Mouse (Mus musculus) hindbrain, postnatal 0 days (tissue): ENCODE data around the gene Slc22a20. TPM values are rescaled to one million over a fixed set of nuclear protein-coding genes. Genes with fewer than 3 reads are reported as not detected.

ENCODE experiments used
- ATAC-seq: fragments of 200-750 bp; cut with Nextera tagmentation; 2 replicates; pipeline ENCODE4 v1.8.0; 2017; ENCODE audit warnings: mild to moderate bottlenecking, moderate TSS enrichment, moderate library complexity
- DNase-seq: peaks from one replicate; pipeline ENCODE4 v3.0.0-alpha.2; 2015; ENCODE audit warnings: low spot score
- H3K27ac ChIP-seq: fragments of 300-500 bp; sonication (generic); 2 replicates; pipeline ENCODE4 v1.5.1; 2014; ENCODE audit warnings: mild to moderate bottlenecking
- H3K27me3 ChIP-seq: fragments of 300-500 bp; sonication (generic); 2 replicates; pipeline ENCODE4 v1.6.1; 2014; ENCODE audit warnings: low read length, mixed read lengths; ENCODE audit not compliant: insufficient read depth
- H3K36me3 ChIP-seq: fragments of 300-500 bp; sonication (generic); 2 replicates; pipeline ENCODE4 v1.6.1; 2014; ENCODE audit warnings: low read length, mixed read lengths; ENCODE audit not compliant: insufficient read depth
- H3K4me1 ChIP-seq: fragments of 300-500 bp; sonication (generic); 2 replicates; pipeline ENCODE4 v1.6.1; 2014; ENCODE audit warnings: antibody characterized with exemption, low read length, mixed read lengths; ENCODE audit not compliant: insufficient read depth
- H3K4me2 ChIP-seq: fragments of 300-500 bp; sonication (generic); 2 replicates; pipeline ENCODE4 v1.6.1; 2014; ENCODE audit warnings: low read depth, mild to moderate bottlenecking, low read length, moderate library complexity, mixed read lengths
- H3K4me3 ChIP-seq: fragments of 300-500 bp; sonication (generic); 2 replicates; pipeline ENCODE4 v1.5.1; 2014; ENCODE audit warnings: low read length
- H3K9ac ChIP-seq: fragments of 300-500 bp; sonication (generic); replicated peaks from 2 replicates; pipeline ENCODE4 v1.6.1; 2014; ENCODE audit warnings: mild to moderate bottlenecking, low read length, moderate library complexity, mixed read lengths
- H3K9me3 ChIP-seq: fragments of 300-500 bp; sonication (generic); 2 replicates; pipeline ENCODE4 v1.6.1; 2016; ENCODE audit warnings: low read length, mixed read lengths
- CTCF ChIP-seq: IDR thresholded peaks from 2 replicates; pipeline ENCODE4 v1.5.1; 2016; ENCODE audit warnings: antibody characterized with exemption, control low read depth, low read depth
- WGBS: fragments of 180-500 bp; shearing (Covaris S2); extraction: QIAGEN DNeasy Blood & Tissue Kit; methylation state at CpG from one replicate; pipeline ENCODE4 v1.1.7; 2014; 5-methylcytosine and 5-hydroxymethylcytosine counted together
- polyA plus RNA-seq: library from polyadenylated mRNA; unstranded; fragments of >200 nt; fragmentation: Nextera tagmentation; extraction: Ambion mirVana; gene quantifications from 2 replicates; pipeline ENCODE4 v1.2.1, GENCODE M21; 2015
- total RNA-seq: library from RNA; depleted of rRNA; stranded (reverse); fragments of >200 nt; gene quantifications from 2 replicates; pipeline ENCODE4 v1.2.3, GENCODE M21; 2014

The Slc22a20 gene
- total and polyA plus RNA-seq, 2 experiments from 2014 or later: not detected

DNA sequence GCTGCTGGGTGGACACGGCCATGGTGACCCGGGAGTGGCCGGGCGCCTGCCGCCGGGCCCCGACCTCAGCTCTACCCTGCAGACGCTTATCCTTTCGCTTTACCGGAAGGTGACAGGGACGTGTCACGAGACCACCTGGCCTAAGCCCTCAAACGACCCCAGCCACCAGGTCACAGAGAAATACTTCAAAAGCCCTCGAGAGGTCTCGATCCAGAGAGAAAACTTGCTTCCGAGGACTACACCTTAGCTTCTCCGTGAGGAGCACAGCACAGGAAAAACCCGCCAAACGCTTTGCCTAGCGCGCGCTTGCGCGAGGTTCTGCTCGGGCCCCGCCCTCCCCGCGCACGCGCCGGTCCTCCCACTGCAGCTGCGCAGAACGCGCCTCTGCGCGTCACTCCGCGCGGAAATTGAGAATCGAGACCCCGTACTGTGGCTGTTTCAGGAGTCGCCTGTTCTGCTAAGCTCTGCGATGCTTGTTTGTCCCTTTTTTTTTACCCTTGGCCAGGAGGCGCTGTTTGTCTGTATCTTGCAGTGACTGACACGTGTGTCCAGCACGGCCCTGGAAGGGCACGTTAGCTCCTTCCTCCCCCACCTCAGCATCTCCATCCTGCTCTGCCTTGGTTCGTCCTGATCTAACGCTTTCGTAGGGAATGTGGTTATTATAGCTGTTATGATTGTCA is 21.9 kb downstream of the Slc22a20 start, which contains the start of gene Pola2:
Pola2 (minus strand) TSS at position 320 of the 680 bp plus-strand sequence.
- peak within 1 kb of the TSS; percentile 60 for H3K9ac ChIP-seq
- ATAC-seq (peak; percentile 94), DNase-seq (peak; percentile 95)
- H3K4me2 ChIP-seq: peak within 1 kb of the TSS; percentile 94
- WGBS: under 1% methylated on average over 50 of the region's 50 CpGs
- TF ChIP-seq CTCF: peak; percentile 20; the same call in 1 of the 2 replicates
- no peaks in the 10 kb centered on the region for H3K27me3 ChIP-seq
- no peaks in the 10 kb centered on the region for H3K9me3 ChIP-seq
- H3K27ac ChIP-seq: peak within 1 kb of the TSS; percentile 56
- peaks cover 3% of the 10 kb centered on the region; the same call in 1 of the 2 replicates for H3K4me1 ChIP-seq
- H3K4me3 ChIP-seq: peak within 1 kb of the TSS; percentile 74
- no peaks in the 10 kb centered on the region for H3K36me3 ChIP-seq

DNA sequence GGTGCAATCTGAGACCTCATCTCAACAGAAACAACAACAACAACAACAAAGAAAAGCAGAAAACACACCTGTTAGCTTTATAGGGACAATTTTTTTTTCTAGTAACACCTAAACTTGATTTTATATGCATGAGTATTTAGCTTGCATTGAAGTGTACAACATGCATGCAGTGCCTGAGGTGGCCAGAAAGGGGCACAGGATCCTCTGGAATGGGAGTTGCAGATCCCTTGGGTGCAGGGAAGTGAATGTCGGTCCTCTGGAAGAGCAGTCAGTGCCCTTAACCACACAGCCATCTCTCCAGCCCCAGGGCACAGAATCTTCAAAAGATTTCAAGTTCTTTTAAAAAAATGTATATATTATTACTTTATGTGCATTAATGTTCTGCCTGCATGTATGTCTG is 23.3 kb downstream of the Slc22a20 start:
- H3K4me3 ChIP-seq: no peak overlapping the region
- 35% methylated on average over 1 of the region's 1 CpGs for WGBS
- H3K4me1 ChIP-seq: peaks cover 3% of the 10 kb centered on the region; the same call in 1 of the 2 replicates
- ATAC-seq (no peak), DNase-seq (no peak)
- no peak overlapping the region for H3K27ac ChIP-seq
- H3K9ac ChIP-seq: 0 out of 2 replicates have a peak overlapping the region, but pooled peaks have one; percentile 60
- TF ChIP-seq CTCF: peak; percentile 26; the same call in 1 of the 2 replicates
- H3K4me2 ChIP-seq: peak overlapping the region; percentile 94
- no peaks in the 10 kb centered on the region for H3K36me3 ChIP-seq
- H3K27me3 ChIP-seq: no peaks in the 10 kb centered on the region
- no peaks in the 10 kb centered on the region for H3K9me3 ChIP-seq

DNA sequence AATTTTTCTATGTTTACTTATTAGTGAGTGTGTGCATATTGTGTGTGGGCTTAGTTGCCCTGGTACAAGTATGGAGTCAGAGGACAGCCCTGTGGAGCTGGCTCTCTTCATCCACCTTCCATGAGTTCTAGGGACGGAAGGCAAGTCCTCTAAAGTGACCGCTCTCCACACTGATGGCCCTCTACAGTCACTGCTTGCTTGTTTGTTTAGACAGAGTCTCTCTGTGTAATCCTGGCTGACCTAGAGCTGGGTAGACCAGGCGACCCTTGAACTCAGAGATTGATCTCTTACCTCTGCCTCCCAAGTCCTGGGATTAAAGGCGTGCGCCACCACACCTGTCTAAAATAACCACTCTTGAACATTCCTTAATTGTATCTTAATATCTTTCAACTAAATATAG is 28.6 kb downstream of the Slc22a20 start:
- H3K36me3 ChIP-seq: no peaks in the 10 kb centered on the region
- DNase-seq (no peak), ATAC-seq (no peak)
- no peak overlapping the region for H3K27ac ChIP-seq
- H3K4me3 ChIP-seq: no peak overlapping the region
- TF ChIP-seq CTCF: no peak
- H3K9me3 ChIP-seq: no peaks in the 10 kb centered on the region
- WGBS: 92% methylated on average over 5 of the region's 5 CpGs
- no peaks in the 10 kb centered on the region for H3K4me1 ChIP-seq
- no peaks in the 10 kb centered on the region for H3K27me3 ChIP-seq
- no peak overlapping the region for H3K9ac ChIP-seq
- no peak overlapping the region for H3K4me2 ChIP-seq

DNA sequence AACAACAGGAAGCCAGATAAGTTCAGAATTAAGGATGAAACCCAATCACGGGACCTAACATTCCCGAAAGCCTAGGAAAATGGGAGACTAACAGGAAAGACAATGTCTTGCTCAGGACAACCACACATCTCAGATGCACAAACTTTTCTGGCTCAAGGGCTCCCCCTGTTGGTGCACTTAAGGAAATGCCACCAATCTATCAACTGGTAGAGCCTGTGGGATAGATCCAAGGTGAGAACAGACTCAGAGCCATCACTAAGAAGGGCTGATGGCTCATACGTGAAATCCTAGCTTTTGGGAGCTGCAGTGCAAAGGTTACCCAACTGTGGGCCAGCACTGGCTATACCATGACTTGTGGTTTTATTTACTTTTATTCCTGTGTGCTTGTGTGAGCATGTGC is 29.3 kb downstream of the Slc22a20 start:
- H3K4me1 ChIP-seq: no peaks in the 10 kb centered on the region
- DNase-seq (peak; percentile 79), ATAC-seq (peak; percentile 43; the same call in 1 of the 2 replicates)
- no peaks in the 10 kb centered on the region for H3K9me3 ChIP-seq
- no peak overlapping the region for H3K4me2 ChIP-seq
- WGBS: 19% methylated on average over 3 of the region's 3 CpGs
- no peak overlapping the region for H3K4me3 ChIP-seq
- peak; percentile 87 for TF ChIP-seq CTCF
- no peak overlapping the region for H3K27ac ChIP-seq
- H3K36me3 ChIP-seq: peaks cover 3% of the 10 kb centered on the region; the same call in 1 of the 2 replicates
- H3K27me3 ChIP-seq: no peaks in the 10 kb centered on the region
- no peak overlapping the region for H3K9ac ChIP-seq

DNA sequence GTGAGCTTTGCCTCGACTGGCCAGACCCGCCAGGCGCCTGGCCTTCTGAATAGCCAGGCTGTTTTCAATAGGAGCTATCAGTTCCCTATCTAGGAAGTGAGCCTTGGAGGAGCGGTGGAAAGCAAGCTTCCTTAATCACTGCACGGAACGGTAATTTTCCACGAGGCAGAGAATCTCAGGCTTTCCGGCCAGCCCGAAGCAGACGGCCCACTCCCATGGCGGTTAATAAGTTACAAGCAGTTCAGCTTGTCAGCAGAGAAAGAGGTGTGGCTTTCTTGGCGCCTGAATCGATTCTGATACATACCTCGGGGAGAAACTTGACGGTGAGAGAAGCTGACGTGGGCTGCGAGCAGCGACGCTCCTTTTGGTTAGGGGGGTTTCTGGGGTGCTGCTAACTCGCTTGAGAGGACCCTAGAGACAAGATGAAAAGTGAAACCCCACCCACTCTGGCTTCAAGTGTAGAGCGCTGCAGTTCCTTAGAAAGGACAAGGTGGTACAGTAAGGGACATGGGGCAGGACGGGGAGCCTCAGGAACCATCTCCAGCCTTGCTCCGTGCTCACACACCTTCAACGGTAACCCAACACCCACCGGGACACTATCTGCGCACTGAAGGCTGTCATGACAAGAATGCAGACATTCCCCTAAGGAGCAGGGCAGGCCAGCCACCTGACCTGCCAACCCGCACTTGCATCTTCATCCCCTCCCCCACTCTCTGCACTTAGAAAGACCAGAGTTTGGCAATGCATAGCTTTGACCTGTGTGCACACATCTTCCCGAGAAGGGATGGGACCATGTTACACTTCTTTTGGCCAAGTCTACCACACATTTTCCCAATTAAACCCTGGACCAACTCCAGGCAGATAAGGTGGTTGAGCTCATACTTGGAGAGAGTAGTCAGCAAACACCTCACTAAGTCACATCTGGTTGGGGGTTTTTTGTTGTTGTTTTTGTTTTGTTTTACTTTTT is 30.0 kb downstream of the Slc22a20 start:
- Histone ChIP-seq H3K27ac (no peak overlapping the region), H3K27me3 (no peaks in the 10 kb centered on the region), H3K9ac (no peak overlapping the region), H3K4me3 (no peak overlapping the region), H3K4me2 (no peak overlapping the region), H3K4me1 (no peaks in the 10 kb centered on the region), H3K9me3 (no peaks in the 10 kb centered on the region), H3K36me3 (peaks cover 4% of the 10 kb centered on the region; the same call in 1 of the 2 replicates)
- WGBS: 90% methylated on average over 28 of the region's 28 CpGs
- ATAC-seq: no peak
- TF ChIP-seq CTCF: no peak
- no peak for DNase-seq

DNA sequence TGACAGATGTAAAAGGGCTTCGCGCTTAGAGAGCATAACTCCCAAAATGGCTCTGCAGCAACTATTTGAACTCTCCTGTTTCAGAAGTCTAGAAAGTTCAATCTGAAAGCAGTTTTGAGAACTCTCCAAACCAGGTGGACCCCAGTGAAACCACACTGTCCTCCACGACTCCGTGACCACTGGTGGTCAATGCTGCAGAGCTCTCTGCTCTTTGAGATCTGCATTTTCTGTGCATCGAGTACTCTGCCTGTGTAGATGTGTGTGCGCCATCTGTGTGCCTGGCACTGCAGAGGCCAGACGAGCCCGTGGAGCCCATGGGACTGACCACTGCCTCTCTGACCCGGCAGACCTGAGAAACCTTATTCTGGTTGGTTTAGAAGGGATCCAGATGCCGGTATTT is 31.0 kb downstream of the Slc22a20 start:
- 93% methylated on average over 10 of the region's 10 CpGs for WGBS
- H3K27me3 ChIP-seq: no peaks in the 10 kb centered on the region

More for the DNA sequence above, 31.0 kb downstream of the Slc22a20 start:
- ATAC-seq (no peak), DNase-seq (no peak)
- TF ChIP-seq CTCF: no peak
- Histone ChIP-seq H3K27ac (no peak overlapping the region), H3K36me3 (peaks cover 9% of the 10 kb centered on the region; the same call in 1 of the 2 replicates), H3K4me3 (no peak overlapping the region), H3K4me2 (no peak overlapping the region), H3K9me3 (no peaks in the 10 kb centered on the region), H3K4me1 (no peaks in the 10 kb centered on the region), H3K9ac (no peak overlapping the region)
